Mouse (Mus musculus) gastrocnemius, postnatal 36 days (tissue): ENCODE data around the gene Btbd1. TPM values are rescaled to one million over a fixed set of nuclear protein-coding genes. Genes with fewer than 3 reads are reported as not detected.

Source experiments
- DNase-seq, 2 experiments: peaks; one replicate each; pipeline ENCODE4 v3.0.0; 2022
- intact Hi-C: fragments of 180-260 bp; cut with DNase I; formaldehyde crosslinking; loops from one replicate; pipeline ENCODE4 v1.15.1; 2025
- long read RNA-seq, 2 experiments: library from polyadenylated mRNA; stranded (forward); transcript quantifications; one replicate each; pipeline ENCODE4 v2.0.0; 2021
- total RNA-seq, 2 experiments: library from RNA; stranded (reverse); gene quantifications; 2 replicates each; pipeline ENCODE4 v1.2.3; 2021

Btbd1 gene
- 100 to 1,000 TPM; 121 to 158 TPM for total RNA-seq
- long read RNA-seq, experiment 1, transcript Btbd1-201 (8 exons, 3,001 nt) = major isoform, 328 of 354 reads
- long read RNA-seq, experiment 1, partial matches to known transcripts = 9 of 354 reads
- long read RNA-seq, experiment 1, other reads (novel, unspliced or antisense) = 17 of 354 reads
- long read RNA-seq, experiment 2, transcript Btbd1-201 (8 exons, 3,001 nt) = major isoform, 493 of 527 reads
- long read RNA-seq, experiment 2, partial matches to known transcripts = 9 of 527 reads
- long read RNA-seq, experiment 2, other reads (novel, unspliced or antisense) = 25 of 527 reads

GRCm38 (mm10) chr7:81829379-81829894 lies at the start of gene Btbd1:
Btbd1 (minus strand) TSS chr7:81829431.
- peak; percentile 72 to 77 for DNase-seq
- intact Hi-C loops = loop anchor here (5.0 kb wide), 1 partner anchor 33 kb away; no protein-coding TSS in a partner anchor

DNA sequence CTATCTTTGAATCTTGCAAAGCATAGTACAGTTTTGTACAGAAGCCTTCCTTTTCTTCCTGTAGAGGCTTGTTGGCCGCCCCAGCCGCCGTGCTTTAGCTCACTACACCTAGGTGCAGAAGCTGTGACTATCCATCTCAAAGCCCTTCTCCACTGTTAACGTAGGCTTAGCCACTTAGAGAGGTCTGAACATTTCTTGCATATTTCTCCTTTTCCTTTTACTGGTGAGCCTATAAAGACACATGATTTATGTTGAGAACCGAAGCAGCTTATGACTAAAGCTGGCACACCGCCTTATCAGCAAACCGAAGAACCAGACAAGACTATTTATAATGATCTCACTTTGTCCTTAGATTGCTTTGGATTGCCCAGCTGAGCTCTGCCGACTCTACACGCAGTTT lies 46.1 kb upstream of the Btbd1 start:
- no peak for DNase-seq
- intact Hi-C loops = loop anchor here (5.0 kb wide), 1 partner anchor 57 kb away; the partner anchor contains the start of gene Hdgfl3

DNA sequence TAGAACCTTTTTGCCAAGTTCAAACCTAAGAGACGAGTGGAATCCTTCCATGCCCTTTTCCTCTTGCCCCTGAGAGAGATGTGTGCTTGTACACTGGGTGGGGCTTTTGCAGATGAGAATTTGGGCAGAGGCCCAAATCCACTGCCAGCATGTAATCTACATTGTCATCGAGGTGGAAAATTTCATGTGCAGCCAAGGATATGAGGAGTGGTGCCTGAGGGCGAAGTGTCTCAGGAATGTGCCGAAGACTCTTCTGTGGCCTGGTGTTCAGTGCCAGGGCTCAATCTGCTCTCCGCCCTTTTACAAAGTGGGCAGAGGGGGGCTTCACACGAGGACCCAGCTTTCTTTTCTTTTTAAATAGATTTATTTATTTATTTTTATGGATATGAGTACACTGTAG lies 45.4 kb upstream of the Btbd1 start:
- DNase-seq = no peak
- intact Hi-C loops = loop anchor here (5.0 kb wide), 1 partner anchor 58 kb away; the partner anchor contains the start of gene Hdgfl3

GRCm38 (mm10) chr7:81873807-81874206 lies 44.6 kb upstream of the Btbd1 start:
- intact Hi-C loops = no loop called here

GRCm38 (mm10) chr7:81872493-81873013 lies 43.3 kb upstream of the Btbd1 start:
- no peak for DNase-seq
- intact Hi-C loops = no loop called here

More at GRCm38 (mm10) chr7:81873807-81874206, 44.6 kb upstream of the Btbd1 start:
- no peak for DNase-seq

GRCm38 (mm10) chr7:81868158-81868557 lies 38.9 kb upstream of the Btbd1 start:
- DNase-seq = peak; percentile 57 to 58
- intact Hi-C loops = loop anchor here (5.0 kb wide), 1 partner anchor 81 kb away; the partner anchor contains the start of gene 3110040N11Rik

- intact Hi-C loops = loop anchor here (5.0 kb wide), 1 partner anchor 80 kb away; the partner anchor contains the start of gene 3110040N11Rik
- no peak for DNase-seq
These were observed 38.1 kb upstream of the Btbd1 start for GRCm38 (mm10) chr7:81867231-81867930.

- intact Hi-C loops = loop anchor here (5.0 kb wide), 1 partner anchor 79 kb away; the partner anchor contains the start of gene 3110040N11Rik
- DNase-seq = no peak
These were observed 36.7 kb upstream of the Btbd1 start for GRCm38 (mm10) chr7:81865937-81866336.

DNA sequence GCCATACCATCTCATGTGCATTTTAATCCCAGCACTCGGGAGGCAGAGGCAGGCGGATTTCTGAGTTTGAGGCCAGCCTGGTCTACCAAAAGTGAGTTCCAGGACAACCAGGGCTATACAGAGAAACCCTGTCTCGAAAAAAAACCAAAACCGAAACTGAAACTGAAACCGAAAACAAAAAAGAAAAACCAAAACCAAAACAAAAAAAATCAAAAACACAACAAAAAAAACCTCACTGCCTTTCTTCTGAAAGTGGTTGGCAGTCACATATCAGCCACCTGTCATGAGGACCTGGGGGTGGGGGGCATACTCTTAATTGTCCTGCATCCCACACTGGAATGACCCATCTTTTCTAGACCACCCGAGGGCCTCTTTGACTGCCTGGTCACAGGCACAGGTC lies 35.3 kb upstream of the Btbd1 start:
- intact Hi-C loops = loop anchor here (5.0 kb wide), 1 partner anchor 37 kb away; the partner anchor contains the start of gene Btbd1
- DNase-seq = no peak

DNA sequence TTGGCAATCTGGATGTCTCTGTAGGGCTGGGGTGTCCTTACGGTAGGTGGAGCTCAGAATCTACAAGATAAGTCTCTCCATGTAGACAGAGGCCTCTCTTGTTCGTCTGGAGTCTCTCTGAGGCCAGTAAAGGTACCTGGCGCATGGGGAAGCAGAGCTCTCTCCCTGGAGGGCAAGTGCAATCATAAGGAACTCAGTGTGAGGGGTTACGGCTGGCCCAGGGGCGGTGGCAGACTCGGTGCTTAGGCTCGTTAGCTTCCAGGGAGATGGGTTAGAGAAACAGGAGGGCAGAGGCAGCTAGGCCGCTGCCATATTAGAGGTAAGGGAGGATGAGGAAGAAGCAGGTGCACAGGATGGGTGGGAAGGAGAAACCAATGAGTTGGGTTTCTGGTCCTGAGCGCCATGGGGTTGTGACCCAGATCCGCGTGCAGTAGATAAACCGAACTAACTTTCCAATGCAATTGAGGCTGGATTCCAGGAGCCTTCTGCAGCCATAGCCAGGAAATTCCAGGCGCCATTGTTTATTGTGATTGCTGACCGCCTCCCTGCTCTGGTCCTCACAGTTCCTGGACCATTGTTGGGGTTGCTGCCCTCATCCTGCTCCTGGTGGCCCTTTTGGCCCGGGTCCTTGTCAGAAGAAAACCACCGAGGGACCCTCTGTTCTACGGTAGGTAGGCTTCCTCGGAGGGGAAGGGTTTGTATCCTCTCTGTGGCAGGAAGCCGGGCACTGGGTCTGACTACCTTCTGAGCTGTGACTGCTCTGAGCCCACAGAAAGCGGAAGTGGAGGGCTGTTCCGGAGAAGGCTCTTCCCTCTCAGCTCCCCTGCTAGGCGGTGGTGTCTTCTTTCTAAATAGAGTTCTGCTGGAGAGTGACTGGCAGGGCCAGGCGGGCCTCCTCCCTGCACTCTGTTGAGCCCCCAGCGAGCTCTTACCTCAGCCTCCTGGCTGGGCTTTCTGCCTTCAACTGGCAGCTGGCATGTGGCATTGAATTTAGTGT lies 33.7 kb upstream of the Btbd1 start:
- DNase-seq = peak in 1 of 2 experiments; percentile 29
- intact Hi-C loops = loop anchor here (5.0 kb wide), 1 partner anchor 36 kb away; the partner anchor contains the start of gene Btbd1

DNA sequence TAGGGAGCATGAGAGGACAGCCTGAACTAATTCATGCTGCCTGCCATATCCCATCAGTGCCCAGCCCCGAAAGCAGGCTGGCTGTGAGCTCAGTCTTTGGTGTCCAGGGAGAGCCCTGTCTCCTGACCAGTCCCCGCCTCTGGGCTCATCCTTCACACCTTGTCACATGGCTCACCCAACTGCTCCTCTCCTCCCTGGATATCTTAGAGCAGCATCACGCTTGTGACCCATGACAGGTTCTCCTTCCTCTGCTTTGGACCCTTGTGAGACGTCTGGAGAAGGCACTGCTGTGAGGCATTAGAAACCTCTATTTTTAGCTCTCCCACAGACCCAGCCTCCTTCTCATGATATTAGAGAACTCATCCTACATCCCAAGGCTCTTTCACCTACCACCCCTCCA lies 32.7 kb upstream of the Btbd1 start:
- intact Hi-C loops = loop anchor here (5.0 kb wide), 1 partner anchor 35 kb away; the partner anchor contains the start of gene Btbd1
- DNase-seq = no peak

DNA sequence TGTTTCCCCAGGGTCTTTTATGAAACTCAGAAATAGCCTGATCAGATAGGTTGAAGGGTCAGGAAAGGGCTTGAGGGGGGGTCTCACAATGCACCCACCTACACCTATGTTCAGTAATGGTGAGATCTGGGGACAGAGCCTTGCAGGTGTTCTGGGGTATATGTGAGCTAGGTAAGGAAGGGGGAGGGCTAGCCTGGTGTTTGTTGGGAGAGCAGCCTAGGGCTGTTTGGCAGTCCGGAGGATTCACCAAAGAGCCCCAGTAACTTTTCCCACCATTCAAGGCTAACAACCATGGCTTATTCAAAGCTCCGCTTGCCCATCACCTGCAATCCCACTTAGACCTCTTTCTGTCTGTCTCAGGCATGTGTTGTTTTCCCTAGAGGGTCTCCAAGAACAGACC lies 32.2 kb upstream of the Btbd1 start:
- no peak for DNase-seq
- intact Hi-C loops = loop anchor here (5.0 kb wide), 1 partner anchor 34 kb away; the partner anchor contains the start of gene Btbd1

- intact Hi-C loops = loop anchor here (5.0 kb wide), 1 partner anchor 34 kb away; the partner anchor contains the start of gene Btbd1
These were observed 31.8 kb upstream of the Btbd1 start for GRCm38 (mm10) chr7:81860996-81861395.

DNA sequence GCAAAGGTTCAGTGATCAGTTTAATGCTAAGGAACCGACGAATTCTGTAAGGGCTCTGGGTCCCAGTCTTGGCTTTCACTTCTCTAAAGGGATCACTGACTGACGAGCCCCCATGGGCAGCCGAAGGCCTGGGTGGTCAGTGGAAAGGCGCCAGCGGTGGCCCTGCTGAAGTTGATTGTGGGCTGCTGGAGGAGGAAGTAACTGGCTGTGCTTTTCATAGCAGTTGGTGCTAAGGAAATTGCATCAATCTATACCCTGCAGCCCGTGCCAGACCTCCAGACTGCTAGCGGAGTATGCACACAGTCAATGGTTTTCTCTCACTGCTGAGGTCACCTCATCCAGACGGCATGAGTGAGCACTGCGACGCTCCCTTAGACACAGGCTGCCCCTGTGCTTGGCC lies 30.8 kb upstream of the Btbd1 start:
- intact Hi-C loops = loop anchor here (5.0 kb wide), 1 partner anchor 33 kb away; the partner anchor contains the start of gene Btbd1
- peak in 1 of 2 experiments; percentile 40 for DNase-seq

More at GRCm38 (mm10) chr7:81860996-81861395, 31.8 kb upstream of the Btbd1 start:
- DNase-seq = no peak

DNA sequence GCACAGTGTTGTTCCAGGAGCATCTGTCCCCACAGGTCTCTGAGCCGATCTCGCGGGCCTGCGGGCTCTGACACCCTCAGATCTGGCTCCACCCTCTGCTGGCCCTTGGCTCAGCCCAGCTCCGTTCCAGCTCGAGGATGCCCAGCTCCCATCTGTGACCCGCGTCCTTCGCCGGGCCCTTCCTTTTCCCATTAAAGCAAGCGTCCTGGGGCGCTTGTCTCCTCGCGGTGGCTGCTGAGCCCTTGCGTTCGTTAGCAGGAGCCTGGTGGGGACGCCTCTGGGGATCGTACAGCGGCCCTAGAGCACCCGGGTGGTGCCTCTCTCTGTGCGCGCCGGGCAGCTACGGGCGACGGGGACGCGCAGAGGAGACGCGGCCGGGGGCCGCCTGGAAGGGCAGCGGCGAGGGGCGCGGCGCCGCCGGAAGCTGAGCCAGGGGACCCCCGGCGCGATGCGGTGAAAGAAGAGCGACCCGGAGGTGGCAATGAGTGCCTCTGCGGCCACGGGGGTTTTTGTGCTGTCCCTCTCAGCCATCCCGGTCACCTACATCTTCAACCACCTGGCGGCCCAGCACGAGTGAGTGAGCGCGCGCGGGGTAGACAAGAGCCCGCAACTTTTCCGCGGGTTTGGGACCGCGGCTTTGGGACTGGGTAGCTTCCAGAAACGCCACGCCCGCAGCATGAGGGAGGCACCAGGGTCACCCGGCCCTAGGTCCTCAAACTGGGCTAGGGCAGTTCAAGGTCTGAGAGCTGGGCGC lies 29.9 kb upstream of the Btbd1 start, which contains the start of gene Tm6sf1:
Tm6sf1 (plus strand) TSS at position 34 of the 754 bp plus-strand sequence.
- DNase-seq = peak in 1 of 2 experiments; percentile 22

GRCm38 (mm10) chr7:81858236-81858635 lies 29.0 kb upstream of the Btbd1 start:
- no peak for DNase-seq
- intact Hi-C loops = no loop called here

More for the DNA sequence above, 29.9 kb upstream of the Btbd1 start, which contains the start of gene Tm6sf1:
- intact Hi-C loops = no loop called here

DNA sequence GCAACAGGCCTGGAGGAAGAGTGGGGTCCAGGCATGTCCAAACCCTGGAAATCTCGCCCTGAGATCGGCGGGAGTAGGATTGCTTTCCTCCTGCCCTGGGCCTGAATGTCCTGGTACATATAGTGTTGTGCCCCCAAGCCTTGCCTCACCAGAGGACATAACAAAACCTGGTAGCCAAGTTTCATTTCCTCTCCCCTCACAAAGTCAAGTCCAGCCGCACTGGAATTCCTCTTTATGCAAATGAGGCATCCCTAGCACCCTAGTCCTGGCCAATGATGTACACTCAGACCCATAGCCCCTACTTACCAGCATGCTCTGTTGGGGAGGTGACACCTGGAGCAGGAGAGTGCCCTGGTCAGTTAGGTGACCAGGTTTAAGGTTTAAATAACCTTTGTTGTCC lies 27.0 kb upstream of the Btbd1 start:
- DNase-seq = no peak
- intact Hi-C loops = no loop called here

DNA sequence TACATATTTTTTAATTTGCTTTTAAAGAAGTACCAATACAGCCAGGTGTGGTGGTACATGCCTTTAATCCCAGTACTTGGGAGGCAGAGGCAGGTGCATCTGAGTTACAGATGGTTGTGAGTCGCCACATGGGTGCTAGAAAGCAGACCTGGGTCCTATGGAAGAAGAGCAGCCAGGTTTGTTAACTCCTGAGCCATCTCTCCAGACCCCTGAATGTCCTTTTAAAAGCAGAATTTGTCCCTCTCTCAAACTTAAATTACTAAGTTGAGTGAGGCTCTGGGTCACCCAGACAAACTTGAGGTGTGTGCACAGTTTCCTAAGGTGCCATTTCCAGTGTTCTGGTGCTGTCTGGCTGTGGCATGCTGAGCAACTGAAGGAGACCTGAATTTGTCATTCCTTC lies 26.5 kb upstream of the Btbd1 start, which contains the start of gene Gm10160:
Gm10160 (minus strand) TSS at position 101 of the 400 bp plus-strand sequence.
- intact Hi-C loops = no loop called here
- no peak for DNase-seq
